Mouse (Mus musculus): ENCODE results near the gene Gpr107. TPM values are rescaled to one million over a fixed set of nuclear protein-coding genes. Genes with fewer than 3 reads are reported as not detected.

Gene Gpr107
- total and polyA plus RNA-seq, 2 experiments = 8.3 to 10.0 TPM

DNA sequence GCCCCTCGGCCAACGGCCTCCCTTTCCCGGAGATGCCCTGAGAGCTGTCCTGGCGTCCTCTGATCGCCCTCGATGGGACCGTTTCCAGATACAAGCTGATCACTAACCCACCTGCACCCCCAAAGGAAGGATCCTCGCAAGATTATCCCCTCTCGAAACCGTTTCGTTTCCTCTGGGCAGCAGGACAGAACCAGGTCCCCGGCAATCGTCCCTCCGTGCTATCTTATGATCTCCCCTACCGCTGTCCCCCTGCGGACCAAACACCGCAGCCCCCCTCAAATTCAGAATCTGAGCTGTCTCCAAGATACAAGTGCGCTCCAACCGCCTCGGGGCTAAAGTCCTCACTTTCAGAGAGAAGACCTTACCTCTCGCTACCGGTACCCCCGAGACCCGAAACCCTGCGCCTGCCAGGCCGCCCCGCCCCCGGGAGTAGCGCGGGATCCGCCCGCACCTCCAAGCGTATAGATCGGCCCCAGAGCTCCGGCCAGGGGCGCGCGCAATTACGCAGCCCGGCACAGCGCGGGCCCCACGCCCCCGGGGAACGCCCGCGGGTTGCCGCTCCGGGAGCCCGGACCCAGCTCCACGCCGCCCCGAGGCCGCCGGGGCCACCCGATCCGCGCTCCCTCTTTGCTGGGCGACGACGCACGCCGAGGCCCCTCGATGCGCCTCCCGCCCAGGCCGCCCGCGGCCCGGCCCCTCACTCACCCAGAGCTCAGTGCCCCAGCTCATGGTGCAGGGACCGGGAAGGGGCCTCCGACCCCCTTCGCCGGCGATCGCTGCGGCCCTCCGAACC is 10.8 kb upstream of the Gpr107 start:
- Histone ChIP-seq H3K27me3 (ENCODE audit: control insufficient read depth, insufficient read depth, low read length) (no peaks in the 10 kb centered on the region), H3K4me3 (ENCODE audit: insufficient read depth, low read depth, low read length) (peak overlapping the region; percentile 86), H3K4me1 (ENCODE audit: control insufficient read depth, insufficient read depth, low read length) (peaks cover 2% of the 10 kb centered on the region; the same call in 1 of the 2 replicates), H3K9ac (ENCODE audit: low read depth, low read length) (peak overlapping the region; percentile 96), H3K27ac (replicated peaks; ENCODE audit: insufficient read depth, low read depth, low read length) (peak overlapping the region; percentile 74), H3K79me2 (ENCODE audit: control insufficient read depth, insufficient read depth, low read length) (peaks cover 35% of the 10 kb centered on the region; the same call in 1 of the 2 replicates), H3K36me3 (ENCODE audit: control insufficient read depth, insufficient read depth, low read length) (no peaks in the 10 kb centered on the region)
- WGBS = 1% methylated on average over 77 of the region's 78 CpGs
- DNase-seq (ENCODE audit: extremely low read depth, low read depth, low spot score) = peak; percentile 64
- TF ChIP-seq POLR2A (IDR thresholded peaks at IDR 0.05; ENCODE audit: extremely low read depth, insufficient read depth, low read length) = no peak
- no peak for TF ChIP-seq CTCF (IDR thresholded peaks at IDR 0.05; ENCODE audit: low read depth, low read length)

DNA sequence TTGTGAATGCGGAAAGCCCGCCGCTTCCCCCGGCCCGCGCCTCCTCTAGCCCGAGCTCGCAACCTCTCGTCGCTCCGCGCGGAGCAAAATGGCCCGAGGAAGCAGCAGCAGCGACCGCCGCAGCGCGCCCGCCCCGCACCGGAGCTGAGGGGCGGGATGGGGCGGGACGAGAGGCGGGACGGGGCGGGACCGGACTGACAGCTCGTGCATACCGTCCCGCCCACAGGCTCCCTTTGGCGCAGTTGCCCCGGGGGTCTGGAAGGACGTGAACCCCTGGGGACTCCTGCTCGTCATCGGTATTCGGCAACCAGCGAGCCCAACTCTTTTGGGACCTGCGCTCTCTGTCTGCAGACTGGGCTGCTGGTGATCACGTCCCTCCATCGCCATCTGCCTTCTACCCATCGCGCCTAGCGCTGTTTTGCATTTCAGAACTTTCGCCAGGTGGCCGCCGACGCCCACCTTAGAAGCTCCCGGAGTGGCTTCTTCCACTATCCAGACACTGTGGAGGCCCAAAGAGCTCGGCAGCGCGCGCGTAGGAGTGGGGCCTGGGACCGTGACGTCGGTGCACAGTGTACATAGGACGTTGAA is 10.2 kb upstream of the Gpr107 start, which contains the start of gene Fnbp1:
Fnbp1 (minus strand) TSS at position 142 of the 588 bp plus-strand sequence.
- Histone ChIP-seq H3K27me3 (ENCODE audit: control insufficient read depth, insufficient read depth, low read length) (no peaks in the 10 kb centered on the region), H3K27ac (replicated peaks; ENCODE audit: insufficient read depth, low read depth, low read length) (peak within 1 kb of the TSS; percentile 74), H3K79me2 (ENCODE audit: control insufficient read depth, insufficient read depth, low read length) (peaks cover 35% of the 10 kb centered on the region; the same call in 1 of the 2 replicates), H3K9ac (ENCODE audit: low read depth, low read length) (peak within 1 kb of the TSS; percentile 96), H3K4me3 (ENCODE audit: insufficient read depth, low read depth, low read length) (peak within 1 kb of the TSS; percentile 86), H3K4me1 (ENCODE audit: control insufficient read depth, insufficient read depth, low read length) (peaks cover 2% of the 10 kb centered on the region; the same call in 1 of the 2 replicates), H3K36me3 (ENCODE audit: control insufficient read depth, insufficient read depth, low read length) (no peaks in the 10 kb centered on the region)
- peak; percentile 48 for DNase-seq (ENCODE audit: extremely low read depth, low read depth, low spot score)
- TF ChIP-seq POLR2A (IDR thresholded peaks at IDR 0.05; ENCODE audit: extremely low read depth, insufficient read depth, low read length) (peak; percentile 96), CTCF (IDR thresholded peaks at IDR 0.05; ENCODE audit: low read depth, low read length) (peak; percentile 20)
- under 1% methylated on average over 59 of the region's 59 CpGs for WGBS

DNA sequence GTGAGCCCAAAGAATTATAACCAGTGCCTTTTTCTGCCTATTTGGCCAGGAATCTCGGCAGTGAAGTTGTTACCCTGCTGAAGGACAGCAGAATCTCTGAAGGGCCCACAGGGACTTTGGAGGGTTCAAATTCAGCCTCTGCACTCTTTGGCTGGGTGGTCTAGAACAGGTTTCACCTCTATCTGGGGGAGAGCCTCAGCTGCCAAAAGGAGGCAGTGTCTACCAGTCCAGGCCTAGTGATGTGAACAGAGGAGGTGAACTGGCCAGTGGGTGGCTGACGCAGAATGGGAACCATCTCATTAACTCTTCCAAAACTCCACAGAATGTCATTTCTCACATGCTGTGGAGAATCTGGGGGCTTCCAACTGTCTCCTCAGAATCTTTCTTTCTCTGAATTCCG is 9.6 kb upstream of the Gpr107 start:
- no peak overlapping the region; the same call in 1 of the 2 replicates for H3K9ac ChIP-seq (ENCODE audit: low read depth, low read length)
- peaks cover 30% of the 10 kb centered on the region; the same call in 1 of the 2 replicates for H3K79me2 ChIP-seq (ENCODE audit: control insufficient read depth, insufficient read depth, low read length)
- DNase-seq (ENCODE audit: extremely low read depth, low read depth, low spot score) = no peak

DNA sequence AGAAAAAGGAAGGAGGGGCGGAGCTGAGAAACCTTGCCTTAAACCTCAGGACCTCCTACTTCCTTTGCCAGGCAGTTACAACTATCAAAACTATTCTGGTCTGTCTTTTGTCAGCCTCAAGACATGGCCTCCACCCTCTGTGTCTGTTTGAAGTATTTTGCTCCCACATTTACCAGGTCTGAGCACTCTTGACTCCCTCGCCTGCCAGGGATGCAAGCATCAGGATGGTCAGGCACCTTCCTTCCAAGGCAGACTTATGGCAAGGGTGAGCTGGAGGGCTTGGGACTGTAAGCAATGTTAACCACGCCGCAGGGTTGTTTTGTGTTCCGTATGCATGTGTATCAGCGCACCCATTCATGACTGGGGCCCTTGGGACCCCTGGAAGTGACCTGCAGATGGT is 8.8 kb upstream of the Gpr107 start:
- Histone ChIP-seq H3K27ac (replicated peaks; ENCODE audit: insufficient read depth, low read depth, low read length) (peak overlapping the region; percentile 3; the same call in 1 of the 2 replicates), H3K36me3 (ENCODE audit: control insufficient read depth, insufficient read depth, low read length) (no peaks in the 10 kb centered on the region), H3K4me3 (ENCODE audit: insufficient read depth, low read depth, low read length) (no peak overlapping the region), H3K27me3 (ENCODE audit: control insufficient read depth, insufficient read depth, low read length) (no peaks in the 10 kb centered on the region), H3K4me1 (ENCODE audit: control insufficient read depth, insufficient read depth, low read length) (peaks cover 2% of the 10 kb centered on the region; the same call in 1 of the 2 replicates), H3K9ac (ENCODE audit: low read depth, low read length) (peak overlapping the region; percentile 5; the same call in 1 of the 2 replicates), H3K79me2 (ENCODE audit: control insufficient read depth, insufficient read depth, low read length) (peaks cover 25% of the 10 kb centered on the region; the same call in 1 of the 2 replicates)
- TF ChIP-seq POLR2A (IDR thresholded peaks at IDR 0.05; ENCODE audit: extremely low read depth, insufficient read depth, low read length) (no peak), CTCF (IDR thresholded peaks at IDR 0.05; ENCODE audit: low read depth, low read length) (no peak)
- WGBS = 73% methylated on average over 6 of the region's 6 CpGs
- no peak for DNase-seq (ENCODE audit: extremely low read depth, low read depth, low spot score)

More for the DNA sequence above, 9.6 kb upstream of the Gpr107 start:
- H3K27me3 ChIP-seq (ENCODE audit: control insufficient read depth, insufficient read depth, low read length) = no peaks in the 10 kb centered on the region
- H3K27ac ChIP-seq (replicated peaks; ENCODE audit: insufficient read depth, low read depth, low read length) = 0 out of 2 replicates have a peak overlapping the region, but pooled peaks have one; percentile 5
- peaks cover 2% of the 10 kb centered on the region; the same call in 1 of the 2 replicates for H3K4me1 ChIP-seq (ENCODE audit: control insufficient read depth, insufficient read depth, low read length)
- TF ChIP-seq CTCF (IDR thresholded peaks at IDR 0.05; ENCODE audit: low read depth, low read length) (no peak), POLR2A (IDR thresholded peaks at IDR 0.05; ENCODE audit: extremely low read depth, insufficient read depth, low read length) (no peak)
- no peaks in the 10 kb centered on the region for H3K36me3 ChIP-seq (ENCODE audit: control insufficient read depth, insufficient read depth, low read length)
- H3K4me3 ChIP-seq (ENCODE audit: insufficient read depth, low read depth, low read length) = peak overlapping the region; percentile 86; the same call in 1 of the 2 replicates
- WGBS = 44% methylated on average over 3 of the region's 3 CpGs

DNA sequence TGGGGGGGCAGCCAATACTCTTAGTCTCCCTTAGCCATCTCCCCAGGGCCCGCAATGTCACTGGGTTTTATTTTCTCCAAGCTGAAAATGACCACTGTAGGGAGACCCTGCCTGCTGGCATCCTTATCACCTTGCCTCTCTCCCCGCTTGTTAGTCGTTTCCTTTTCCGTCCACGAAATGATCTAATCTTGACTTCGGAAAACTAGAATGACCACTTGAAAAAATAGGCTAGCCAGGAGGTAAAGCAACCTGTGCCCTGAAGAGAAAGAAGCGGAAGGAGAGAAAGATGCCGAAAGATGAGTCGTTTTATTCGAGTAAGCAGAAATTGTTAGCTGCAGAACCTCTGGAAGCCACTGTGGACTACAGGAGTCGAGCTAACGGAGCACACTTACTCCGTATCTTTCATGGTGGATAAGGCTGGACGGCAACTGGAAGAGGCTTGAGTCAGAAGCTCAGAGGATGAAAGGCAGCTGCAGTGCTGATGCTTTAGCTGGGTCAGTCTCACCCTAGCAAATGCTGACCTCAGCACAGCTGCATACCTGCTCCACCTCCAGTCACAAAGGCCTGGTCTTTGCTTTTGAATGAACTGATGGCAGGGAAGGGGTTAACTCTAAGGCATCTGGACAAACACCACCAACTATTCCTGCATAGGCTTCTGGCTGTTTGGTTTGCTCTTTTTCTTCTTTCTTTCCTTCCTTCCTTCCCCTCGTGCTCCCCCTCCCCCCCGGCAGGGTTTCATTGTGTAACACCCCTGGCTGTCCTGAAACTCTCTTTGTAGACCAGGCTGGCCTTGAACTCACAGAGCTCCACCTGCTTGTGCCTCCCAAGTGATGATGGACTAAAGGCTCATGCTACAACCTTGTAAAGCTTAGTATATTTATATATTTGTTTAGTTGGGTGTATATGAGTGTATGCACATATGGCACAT is 8.1 kb upstream of the Gpr107 start:
- peaks cover 18% of the 10 kb centered on the region; the same call in 1 of the 2 replicates for H3K79me2 ChIP-seq (ENCODE audit: control insufficient read depth, insufficient read depth, low read length)
- DNase-seq (ENCODE audit: extremely low read depth, low read depth, low spot score) = no peak
- H3K9ac ChIP-seq (ENCODE audit: low read depth, low read length) = no peak overlapping the region
- no peak for TF ChIP-seq CTCF (IDR thresholded peaks at IDR 0.05; ENCODE audit: low read depth, low read length)
- no peak for TF ChIP-seq POLR2A (IDR thresholded peaks at IDR 0.05; ENCODE audit: extremely low read depth, insufficient read depth, low read length)
- H3K4me3 ChIP-seq (ENCODE audit: insufficient read depth, low read depth, low read length) = no peak overlapping the region
- peaks cover 2% of the 10 kb centered on the region; the same call in 1 of the 2 replicates for H3K4me1 ChIP-seq (ENCODE audit: control insufficient read depth, insufficient read depth, low read length)
- H3K27me3 ChIP-seq (ENCODE audit: control insufficient read depth, insufficient read depth, low read length) = no peaks in the 10 kb centered on the region
- WGBS = 73% methylated on average over 16 of the region's 16 CpGs
- H3K36me3 ChIP-seq (ENCODE audit: control insufficient read depth, insufficient read depth, low read length) = no peaks in the 10 kb centered on the region
- peak overlapping the region; percentile 3; the same call in 1 of the 2 replicates for H3K27ac ChIP-seq (replicated peaks; ENCODE audit: insufficient read depth, low read depth, low read length)

Data from liver, adult 2 months (tissue).